Mouse (Mus musculus): ENCODE data around the gene Zim1. TPM values are rescaled to one million over a fixed set of nuclear protein-coding genes. Genes with fewer than 3 reads are reported as not detected.

The Zim1 gene
- polyA plus RNA-seq, 1 experiment from 2014 or later: 3.2 TPM

- H3K27me3 ChIP-seq (ENCODE audit: insufficient read depth, low read length): no peaks in the 10 kb centered on the region
- peak overlapping the region; percentile 96 for H3K27ac ChIP-seq (ENCODE audit: low read depth)
- 48% methylated on average over 37 of the region's 37 CpGs for WGBS
- ATAC-seq (ENCODE audit: insufficient read depth): peak; percentile 57
- peak; percentile 95 for DNase-seq
- H3K4me2 ChIP-seq: peak overlapping the region; percentile 61
- H3K4me1 ChIP-seq (ENCODE audit: insufficient read depth): no peaks in the 10 kb centered on the region
- TF ChIP-seq CTCF (IDR thresholded peaks at IDR 0.05; ENCODE audit: low read depth): peak; percentile 41
- H3K36me3 ChIP-seq (ENCODE audit: insufficient read depth): peaks cover 14% of the 10 kb centered on the region
- peak overlapping the region; percentile 64 for H3K9ac ChIP-seq
- H3K4me3 ChIP-seq (ENCODE audit: low read depth, low read length): peak overlapping the region; percentile 56
- H3K9me3 ChIP-seq (ENCODE audit: low read depth, low read length): peaks cover 38% of the 10 kb centered on the region
These were observed 33.0 kb upstream of the Zim1 start for GRCm38 (mm10) chr7:6729061-6729817.

- peak overlapping the region; percentile 56 for H3K4me3 ChIP-seq (ENCODE audit: low read depth, low read length)
- peak overlapping the region; percentile 55 for H3K4me2 ChIP-seq
- peaks cover 21% of the 10 kb centered on the region for H3K36me3 ChIP-seq (ENCODE audit: insufficient read depth)
- DNase-seq (peak; percentile 96), ATAC-seq (ENCODE audit: insufficient read depth) (peak; percentile 81)
- peak overlapping the region; percentile 96 for H3K27ac ChIP-seq (ENCODE audit: low read depth)
- WGBS: 45% methylated on average over 19 of the region's 19 CpGs
- no peak for TF ChIP-seq CTCF (IDR thresholded peaks at IDR 0.05; ENCODE audit: low read depth)
- no peaks in the 10 kb centered on the region for H3K4me1 ChIP-seq (ENCODE audit: insufficient read depth)
- no peak overlapping the region for H3K9ac ChIP-seq
- H3K27me3 ChIP-seq (ENCODE audit: insufficient read depth, low read length): no peaks in the 10 kb centered on the region
- peaks cover 38% of the 10 kb centered on the region for H3K9me3 ChIP-seq (ENCODE audit: low read depth, low read length)
These were observed 32.1 kb upstream of the Zim1 start for GRCm38 (mm10) chr7:6728263-6728931.

- Histone ChIP-seq H3K4me2 (peak overlapping the region; percentile 55), H3K9ac (no peak overlapping the region), H3K4me3 (ENCODE audit: low read depth, low read length) (peak overlapping the region; percentile 56), H3K27ac (ENCODE audit: low read depth) (peak overlapping the region; percentile 72), H3K9me3 (ENCODE audit: low read depth, low read length) (peaks cover 38% of the 10 kb centered on the region), H3K4me1 (ENCODE audit: insufficient read depth) (no peaks in the 10 kb centered on the region), H3K36me3 (ENCODE audit: insufficient read depth) (peaks cover 24% of the 10 kb centered on the region), H3K27me3 (ENCODE audit: insufficient read depth, low read length) (no peaks in the 10 kb centered on the region)
- peak; percentile 87 for DNase-seq
- ATAC-seq (ENCODE audit: insufficient read depth): peak; percentile 45
- 58% methylated on average over 19 of the region's 19 CpGs for WGBS
- peak; percentile 48 for TF ChIP-seq CTCF (IDR thresholded peaks at IDR 0.05; ENCODE audit: low read depth)
These were observed 31.3 kb upstream of the Zim1 start for GRCm38 (mm10) chr7:6727351-6728121.

- Histone ChIP-seq H3K36me3 (ENCODE audit: insufficient read depth) (peaks cover 81% of the 10 kb centered on the region), H3K27me3 (ENCODE audit: insufficient read depth, low read length) (no peaks in the 10 kb centered on the region), H3K27ac (ENCODE audit: low read depth) (no peak overlapping the region), H3K4me1 (ENCODE audit: insufficient read depth) (no peaks in the 10 kb centered on the region), H3K4me2 (no peak overlapping the region), H3K9me3 (ENCODE audit: low read depth, low read length) (no peaks in the 10 kb centered on the region), H3K4me3 (ENCODE audit: low read depth, low read length) (no peak overlapping the region), H3K9ac (no peak overlapping the region)
- WGBS: 88% methylated on average over 15 of the region's 15 CpGs
- no peak for DNase-seq
- ATAC-seq (ENCODE audit: insufficient read depth): no peak
- TF ChIP-seq CTCF (IDR thresholded peaks at IDR 0.05; ENCODE audit: low read depth): no peak
These were observed 13.1 kb upstream of the Zim1 start for GRCm38 (mm10) chr7:6709396-6709795.

DNA sequence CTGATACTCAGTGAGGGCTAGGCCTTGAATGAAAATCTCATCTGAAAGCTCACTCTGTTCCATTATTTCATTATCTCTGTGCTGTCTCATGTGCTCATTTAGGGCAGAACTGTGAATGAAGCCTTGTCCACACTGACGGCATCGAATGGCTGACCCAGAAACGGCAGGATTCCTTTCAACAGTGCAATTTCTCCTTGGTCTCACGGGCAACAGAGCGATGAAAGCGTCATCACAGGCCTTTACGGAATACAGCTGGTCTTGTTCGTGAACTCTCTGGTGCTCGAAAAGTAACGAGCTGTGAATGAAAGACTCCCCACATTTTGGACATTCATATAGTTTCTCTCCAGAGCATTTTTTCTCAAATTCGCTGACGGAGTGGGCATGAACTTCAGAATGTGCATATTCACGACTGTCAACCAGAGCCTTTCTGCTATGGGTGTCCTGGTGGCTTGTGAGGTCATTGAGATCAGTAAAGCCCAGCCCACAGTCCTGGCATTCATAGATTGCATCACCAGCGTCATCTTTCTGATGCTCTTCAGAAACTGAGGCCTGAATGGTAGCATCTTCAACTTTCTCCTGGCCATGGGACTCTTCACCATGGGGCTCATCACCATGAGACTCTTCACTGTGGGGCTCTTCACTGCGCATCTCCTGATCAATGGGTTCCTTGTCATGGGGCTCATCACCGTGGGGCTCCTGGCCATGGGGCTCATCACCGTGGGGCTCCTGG is 12.4 kb upstream of the Zim1 start:
- H3K27ac ChIP-seq (ENCODE audit: low read depth): no peak overlapping the region
- no peaks in the 10 kb centered on the region for H3K9me3 ChIP-seq (ENCODE audit: low read depth, low read length)
- no peak overlapping the region for H3K4me2 ChIP-seq
- H3K27me3 ChIP-seq (ENCODE audit: insufficient read depth, low read length): no peaks in the 10 kb centered on the region
- ATAC-seq (ENCODE audit: insufficient read depth) (no peak; the same call in 1 of the 2 replicates), DNase-seq (peak; percentile 23)
- H3K36me3 ChIP-seq (ENCODE audit: insufficient read depth): peaks cover 83% of the 10 kb centered on the region
- no peak for TF ChIP-seq CTCF (IDR thresholded peaks at IDR 0.05; ENCODE audit: low read depth)
- no peaks in the 10 kb centered on the region for H3K4me1 ChIP-seq (ENCODE audit: insufficient read depth)
- no peak overlapping the region for H3K4me3 ChIP-seq (ENCODE audit: low read depth, low read length)
- H3K9ac ChIP-seq: no peak overlapping the region
- 70% methylated on average over 17 of the region's 17 CpGs for WGBS

DNA sequence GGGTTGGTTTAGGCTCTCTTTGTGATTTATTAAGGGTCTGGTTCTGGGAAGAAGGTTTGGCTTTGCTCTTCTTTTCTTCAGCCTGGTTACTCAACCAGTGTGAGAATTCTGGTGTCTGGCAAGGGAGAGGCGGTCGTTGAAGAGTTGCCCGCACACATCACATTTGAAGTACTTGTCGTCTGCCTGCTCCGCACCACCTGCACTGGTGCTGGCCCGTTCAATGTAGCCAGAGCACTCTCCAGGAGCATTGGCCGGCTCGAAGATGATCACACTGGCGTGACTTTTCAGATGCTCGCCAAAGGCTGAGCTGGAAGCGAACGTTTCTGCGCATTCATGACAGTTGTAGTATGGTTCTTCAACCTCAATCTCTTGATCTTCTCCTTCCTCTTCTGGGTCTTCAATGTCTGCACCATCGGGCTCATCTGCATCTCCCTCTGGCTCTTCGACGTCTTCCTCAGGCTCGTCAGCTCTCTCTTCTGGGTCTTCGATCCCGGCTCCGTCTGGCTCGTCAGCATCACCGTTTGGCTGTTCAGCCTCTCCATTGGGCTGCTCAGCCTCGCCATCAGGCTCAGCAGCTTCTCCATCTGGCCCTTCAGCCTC is 11.3 kb upstream of the Zim1 start:
- Histone ChIP-seq H3K36me3 (ENCODE audit: insufficient read depth) (peaks cover 72% of the 10 kb centered on the region), H3K9ac (no peak overlapping the region), H3K4me2 (no peak overlapping the region), H3K27ac (ENCODE audit: low read depth) (no peak overlapping the region), H3K4me3 (ENCODE audit: low read depth, low read length) (no peak overlapping the region), H3K27me3 (ENCODE audit: insufficient read depth, low read length) (no peaks in the 10 kb centered on the region), H3K4me1 (ENCODE audit: insufficient read depth) (no peaks in the 10 kb centered on the region), H3K9me3 (ENCODE audit: low read depth, low read length) (no peaks in the 10 kb centered on the region)
- ATAC-seq (ENCODE audit: insufficient read depth) (no peak), DNase-seq (no peak)
- 90% methylated on average over 23 of the region's 23 CpGs for WGBS
- no peak for TF ChIP-seq CTCF (IDR thresholded peaks at IDR 0.05; ENCODE audit: low read depth)
